Mouse (Mus musculus) liver, embryonic 18 days (tissue): ENCODE data around the gene Trappc13. TPM values are rescaled to one million over a fixed set of nuclear protein-coding genes. Genes with fewer than 3 reads are reported as not detected.

Source experiments
- polyA plus RNA-seq: library from polyadenylated mRNA; depleted of rRNA; stranded (reverse); fragments of >200 nt; gene quantifications from 2 replicates; pipeline ENCODE4 v1.2.3, GENCODE M21; 2012; rRNA removed

Gene Trappc13
- polyA plus RNA-seq: 8.9 and 9.1 TPM in 2 replicates

DNA sequence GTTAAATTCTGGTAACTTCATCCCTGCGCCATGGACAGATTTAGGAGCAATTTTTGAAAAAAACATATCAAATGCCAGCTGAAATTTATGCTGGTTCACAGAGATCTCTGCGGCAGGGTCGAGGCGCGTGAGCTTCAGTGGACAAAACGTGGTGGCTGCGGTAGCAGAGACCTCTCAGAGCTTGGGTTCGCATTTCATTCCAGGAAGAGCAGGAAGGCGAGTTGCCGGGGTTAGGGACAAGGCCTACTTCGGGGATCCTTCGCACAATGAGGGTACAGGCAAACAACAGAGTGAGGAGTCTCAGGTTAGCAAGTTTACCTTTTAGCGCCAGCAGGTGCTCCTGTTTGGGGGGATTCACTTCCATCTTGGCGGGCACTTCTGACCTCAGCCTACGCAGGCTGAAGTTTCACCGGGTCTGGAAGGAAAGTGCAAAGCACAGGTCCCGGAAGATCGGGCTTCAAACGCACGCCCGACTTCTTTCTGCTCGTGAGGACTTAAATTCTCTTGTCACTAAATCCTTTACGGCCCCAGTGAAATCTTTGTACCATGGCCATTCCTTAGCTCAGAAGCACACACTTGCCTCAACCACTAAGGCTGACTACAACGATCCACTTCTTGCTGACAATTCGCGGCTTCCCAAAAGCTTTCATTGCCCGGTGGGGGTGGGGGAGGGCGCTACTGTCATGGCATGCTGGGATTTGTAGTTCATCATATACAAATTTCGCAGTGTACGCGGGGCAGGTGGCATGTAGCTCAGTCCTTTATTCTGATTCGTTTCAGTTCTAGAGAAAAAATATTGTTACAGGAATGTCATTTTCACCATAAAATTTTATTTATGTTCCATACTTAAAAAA lies at the start of gene Trappc13:
Gene Trappc13, minus strand, starts transcription at position 674 of the 854 bp plus-strand sequence.

DNA sequence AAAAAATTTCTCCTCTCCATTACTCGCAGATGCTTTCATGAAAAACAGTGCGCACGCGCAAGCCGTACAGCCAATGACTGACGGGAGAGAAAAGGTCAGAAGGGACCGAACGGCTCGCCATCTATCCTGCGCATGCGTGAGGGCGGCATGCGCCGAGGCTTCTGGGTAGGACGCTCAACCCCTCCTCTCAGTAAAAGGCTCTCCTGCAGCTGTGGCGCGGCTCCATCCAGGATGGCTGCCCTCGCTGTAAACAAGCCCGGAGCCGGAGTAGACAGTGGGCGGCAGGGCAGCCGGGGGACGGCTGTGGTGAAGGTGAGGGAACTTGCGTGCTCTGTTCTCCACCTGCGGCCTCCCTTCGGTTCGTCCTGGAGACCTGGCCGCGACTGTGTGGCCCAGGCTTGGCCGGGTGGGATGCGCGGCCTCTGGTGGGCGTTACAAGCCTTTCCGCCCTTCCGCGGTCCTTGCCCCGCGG lies 417 bp upstream of the Trappc13 start, which contains the start of gene Trim23:
Gene Trim23, plus strand, starts transcription at position 148 of the 472 bp plus-strand sequence.

DNA sequence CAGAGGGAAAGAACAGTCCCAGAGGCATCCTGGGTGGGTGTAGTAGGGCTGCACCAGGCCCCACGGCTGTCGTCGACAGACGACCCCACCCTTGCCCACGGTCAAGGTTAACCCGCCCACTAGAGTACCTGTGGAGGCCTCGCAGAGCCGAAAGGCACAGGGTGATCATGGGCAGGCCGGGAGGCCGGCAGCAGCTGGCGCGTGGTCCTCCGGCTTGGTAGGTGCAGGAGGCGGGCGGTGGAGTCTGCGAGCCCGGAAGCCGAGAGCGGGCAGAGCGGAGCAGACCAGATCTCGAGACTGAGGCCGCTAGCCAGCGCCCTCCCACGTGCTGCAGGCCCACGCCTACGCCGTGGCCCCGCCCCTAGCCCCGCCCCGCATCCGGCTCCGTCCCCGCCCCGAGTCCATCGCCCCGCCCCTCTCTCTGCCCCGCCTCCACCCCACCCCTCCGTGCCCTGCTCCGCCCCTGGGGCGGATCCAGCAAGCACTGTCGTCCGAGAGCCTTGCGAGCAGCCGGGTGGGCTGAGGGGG lies 68.9 kb downstream of the Trappc13 start, which contains the start of the genes Nln and Sgtb:
Gene Nln, minus strand, starts transcription at position 327 of the 528 bp plus-strand sequence.
Gene Sgtb, plus strand, starts transcription at position 454 of the 528 bp plus-strand sequence.

Other genes with a start within 250 kb of the Trappc13 start
- gene Nln, start 68.9 kb downstream of the Trappc13 start, polyA plus RNA-seq: 12.1 and 12.2 TPM in 2 replicates
- gene Sgtb, start 68.7 kb downstream of the Trappc13 start, polyA plus RNA-seq: 0.63 and 0.76 TPM in 2 replicates
- 4.8 and 4.9 TPM in 2 replicates for gene Trim23, start 328 bp upstream of the Trappc13 start, polyA plus RNA-seq
- 16.6 and 17.3 TPM in 2 replicates for gene Cenpk, start 50.1 kb upstream of the Trappc13 start, polyA plus RNA-seq
- gene Ppwd1, start 50.4 kb upstream of the Trappc13 start, polyA plus RNA-seq: 4.9 and 5.0 TPM in 2 replicates
- 2.0 and 2.2 TPM in 2 replicates for gene Adamts6, start 109.4 kb upstream of the Trappc13 start, polyA plus RNA-seq